ENCODE assay signal across 15 mouse cellular contexts in genomic region chr8:113254076-113254475, GRCm38 (mm10).
DNase-seq lines count a peak whose midpoint lies in the region; ATAC-seq and TF ChIP-seq lines count a peak whose summit lies in the region.
"Had no signal": no experiment of that assay in that cellular context is flagged by ENCODE, and none has a peak within 500 bp of the region (broad histone marks: within the 10 kb centered on the region; RNA-seq: fewer than 3 reads in every experiment).

No protein-coding gene starts in this region.

- H3K36me3 ChIP-seq in hindbrain, postnatal 0 days (ENCODE audit: insufficient read depth, low read length), result no peaks in the 10 kb centered on the region
- no peaks in the 10 kb centered on the region for H3K36me3 ChIP-seq in hindbrain, embryonic 13.5 days
- no peaks in the 10 kb centered on the region for H3K36me3 ChIP-seq in lung, postnatal 0 days (ENCODE audit: insufficient read depth, low read length)
- H3K36me3 ChIP-seq: hindbrain, embryonic 12.5 days; liver, embryonic 13.5 days; midbrain, embryonic 10.5 days had no signal

- no peak overlapping the region for H3K4me3 ChIP-seq in hindbrain, postnatal 0 days (ENCODE audit: low read length)
- H3K4me3 ChIP-seq in hindbrain, embryonic 13.5 days, result no peak overlapping the region
- H3K4me3 ChIP-seq in lung, postnatal 0 days (ENCODE audit: low read depth, low read length), result no peak overlapping the region
- H3K4me3 ChIP-seq: hindbrain, embryonic 12.5 days; left cerebral cortex, adult 2 months; liver, embryonic 13.5 days; midbrain, embryonic 10.5 days had no signal

- in situ Hi-C loops in Patski (cut with MboI; ENCODE audit: low pct_unique_long_range_greater_than_20kb), result no loop called here

- POLR2A ChIA-PET in Patski (lab: Charles Lee), result no interaction called here

- H3K9ac ChIP-seq in hindbrain, postnatal 0 days (replicated peaks; ENCODE audit: low read length), result no peak overlapping the region
- H3K9ac ChIP-seq in hindbrain, embryonic 13.5 days, result no peak overlapping the region
- H3K9ac ChIP-seq in lung, postnatal 0 days (replicated peaks; ENCODE audit: low read depth), result no peak overlapping the region
- H3K9ac ChIP-seq: hindbrain, embryonic 12.5 days; liver, embryonic 13.5 days had no signal

- DNase-seq in hindbrain, postnatal 0 days (ENCODE audit: low spot score), result peak; percentile 17
- peak; percentile 15 for DNase-seq in Patski (ENCODE audit: low read depth, low spot score)
- peak; percentile 9 for DNase-seq in embryo, embryonic 11 days
- DNase-seq in right cerebral cortex, postnatal 25 days, result peak; percentile 6
- DNase-seq in lung, postnatal 0 days (ENCODE audit: low spot score), result no peak
- DNase-seq: cerebellum, postnatal 36 days; kidney, adult 11 months; liver, embryonic 13.5 days; lung, postnatal 10 days had no signal

- 70% methylated on average over 5 of the region's 5 CpGs for WGBS in hindbrain, postnatal 0 days
- WGBS in hindbrain, embryonic 13.5 days, result 65% methylated on average over 5 of the region's 5 CpGs
- whole genome bisulfite sequencing in lung, postnatal 0 days, result 45% methylated on average over 5 of the region's 5 CpGs

- no peak overlapping the region for H3K27ac ChIP-seq in hindbrain, postnatal 0 days
- H3K27ac ChIP-seq in hindbrain, embryonic 13.5 days, result no peak overlapping the region
- H3K27ac ChIP-seq in lung, postnatal 0 days (ENCODE audit: low read length), result no peak overlapping the region
- H3K27ac ChIP-seq: hindbrain, embryonic 12.5 days; left cerebral cortex, adult 2 months; liver, embryonic 13.5 days; midbrain, embryonic 10.5 days had no signal

- no peak for ATAC-seq in hindbrain, postnatal 0 days
- no peak for ATAC-seq in hindbrain, embryonic 13.5 days (ENCODE audit: low FRiP score)
- no peak for ATAC-seq in Patski
- no peak for ATAC-seq in megakaryocyte-erythroid progenitor cell, adult 5-6 weeks (replicated peaks; ENCODE audit: low FRiP score, low TSS enrichment, poor library complexity, severe bottlenecking)
- ATAC-seq in lung, postnatal 0 days, result no peak
- ATAC-seq: forebrain, embryonic 14.5 days had no signal

- H3K4me1 ChIP-seq in hindbrain, postnatal 0 days (ENCODE audit: insufficient read depth, low read length), result no peaks in the 10 kb centered on the region
- H3K4me1 ChIP-seq in hindbrain, embryonic 13.5 days (replicated peaks), result no peaks in the 10 kb centered on the region
- H3K4me1 ChIP-seq in lung, postnatal 0 days (ENCODE audit: insufficient read depth, low read depth, low read length), result no peaks in the 10 kb centered on the region
- H3K4me1 ChIP-seq: hindbrain, embryonic 12.5 days; liver, embryonic 13.5 days; midbrain, embryonic 10.5 days had no signal

- no peaks in the 10 kb centered on the region for H3K9me3 ChIP-seq in hindbrain, postnatal 0 days (ENCODE audit: low read length)
- H3K9me3 ChIP-seq in hindbrain, embryonic 13.5 days, result no peaks in the 10 kb centered on the region
- H3K9me3 ChIP-seq in lung, postnatal 0 days (ENCODE audit: low read length), result no peaks in the 10 kb centered on the region
- H3K9me3 ChIP-seq: hindbrain, embryonic 12.5 days; liver, embryonic 13.5 days; midbrain, embryonic 10.5 days had no signal

- no peak overlapping the region for H3K4me2 ChIP-seq in hindbrain, postnatal 0 days (ENCODE audit: low read depth, low read length)
- no peak overlapping the region for H3K4me2 ChIP-seq in hindbrain, embryonic 13.5 days
- H3K4me2 ChIP-seq in lung, postnatal 0 days (replicated peaks; ENCODE audit: low read depth, low read length), result no peak overlapping the region
- H3K4me2 ChIP-seq: hindbrain, embryonic 12.5 days; liver, embryonic 13.5 days had no signal

- CTCF ChIA-PET in Patski (lab: Charles Lee), result no interaction called here

- TF ChIP-seq EP300 in lung, postnatal 0 days (IDR thresholded peaks at IDR 0.05), result no peak

- no peak for TF ChIP-seq CTCF in hindbrain, postnatal 0 days (IDR thresholded peaks at IDR 0.05; ENCODE audit: low read depth)
- TF ChIP-seq CTCF in Patski (IDR thresholded peaks at IDR 0.05), result no peak
- TF ChIP-seq CTCF in lung, postnatal 0 days (IDR thresholded peaks at IDR 0.05), result no peak

- H3K27me3 ChIP-seq in hindbrain, postnatal 0 days (ENCODE audit: insufficient read depth, low read length), result no peaks in the 10 kb centered on the region
- H3K27me3 ChIP-seq in hindbrain, embryonic 13.5 days, result no peaks in the 10 kb centered on the region
- H3K27me3 ChIP-seq in Patski, result no peaks in the 10 kb centered on the region
- no peaks in the 10 kb centered on the region for H3K27me3 ChIP-seq in lung, postnatal 0 days (replicated peaks; ENCODE audit: insufficient read depth, low read length)
- H3K27me3 ChIP-seq: hindbrain, embryonic 12.5 days; liver, embryonic 13.5 days had no signal
